Mouse (Mus musculus) ES-E14 (cell line): ENCODE data around the gene Acin1.

Experiments used
- CHD2 ChIP-seq: IDR thresholded peaks from 2 replicates; pipeline ENCODE4 v1.6.1; 2014; ENCODE audit warnings: mild to moderate bottlenecking, low read depth, low read length, inconsistent platforms
- HCFC1 ChIP-seq: IDR thresholded peaks from 2 replicates; pipeline ENCODE4 v1.6.1; 2012; ENCODE audit warnings: low read length, inconsistent platforms, borderline replicate concordance; ENCODE audit not compliant: insufficient read depth
- MAFK ChIP-seq: IDR thresholded peaks from 2 replicates; pipeline ENCODE4 v1.6.1; 2014; ENCODE audit warnings: mild to moderate bottlenecking, low read depth, low read length, inconsistent platforms; ENCODE audit not compliant: insufficient read depth
- ZC3H11A ChIP-seq: IDR thresholded peaks from 2 replicates; pipeline ENCODE4 v1.6.1; 2012; ENCODE audit warnings: low read depth, mild to moderate bottlenecking, inconsistent platforms, low read length, borderline replicate concordance

DNA sequence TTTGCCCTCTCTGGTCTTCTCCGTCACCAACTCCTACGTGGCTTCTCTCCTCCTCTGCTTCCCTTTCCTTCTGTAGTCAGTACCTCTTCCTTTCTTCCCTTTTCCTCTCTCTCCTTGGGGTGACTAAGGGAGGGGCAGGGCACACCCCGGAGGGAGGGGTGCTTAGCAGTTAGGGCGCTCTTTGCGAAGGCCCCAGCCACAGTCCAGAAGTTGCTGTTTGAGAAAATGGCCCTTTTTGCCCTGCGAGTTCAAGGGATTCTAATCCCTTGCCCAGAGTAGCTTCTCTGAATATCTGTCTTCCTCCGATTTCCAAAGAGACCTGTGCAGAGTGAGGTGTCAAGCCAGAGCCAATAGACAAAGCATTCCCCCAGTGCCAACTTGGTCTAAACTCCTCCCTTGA lies 25.3 kb upstream of the Acin1 start, which contains the start of gene Cebpe:
- TF ChIP-seq HCFC1 (no peak), ZC3H11A (no peak), MAFK (no peak), CHD2 (no peak)
